Mouse (Mus musculus): Measurements from ENCODE around the gene Dlat. TPM values are rescaled to one million over a fixed set of nuclear protein-coding genes. Genes with fewer than 3 reads are reported as not detected.
"Not testable (repeated sequence)": the region's sequence is repeated elsewhere in the genome, so short reads cannot be mapped to it uniquely, and the experiment has no call there.

Dlat gene
- polyA plus RNA-seq, 1 experiment, result 58.7 TPM

- peak; percentile 61 for DNase-seq (ENCODE audit: low read depth)
Measured at GRCm38 (mm10) chr9:50660431-50660830, 851 bp upstream of the Dlat start.

- DNase-seq (ENCODE audit: low read depth), result no peak
Measured at GRCm38 (mm10) chr9:50658941-50659388, 615 bp downstream of the Dlat start.

GRCm38 (mm10) chr9:50658391-50658790 lies 1.2 kb downstream of the Dlat start:
- DNase-seq (ENCODE audit: low read depth), result no peak

- DNase-seq (ENCODE audit: low read depth), result no peak
Measured at GRCm38 (mm10) chr9:50650503-50650902, 9.1 kb downstream of the Dlat start.

- no peak for DNase-seq (ENCODE audit: low read depth)
Measured at GRCm38 (mm10) chr9:50646826-50647370, 12.7 kb downstream of the Dlat start.

GRCm38 (mm10) chr9:50634270-50634669 lies 25.3 kb downstream of the Dlat start:
- no peak for DNase-seq (ENCODE audit: low read depth)

- no peak for DNase-seq (ENCODE audit: low read depth)
Measured at GRCm38 (mm10) chr9:50633059-50633458, 26.5 kb downstream of the Dlat start.

- no peak for DNase-seq (ENCODE audit: low read depth)
Measured at GRCm38 (mm10) chr9:50632016-50632688, 27.4 kb downstream of the Dlat start.

GRCm38 (mm10) chr9:50630903-50631302 lies 28.7 kb downstream of the Dlat start:
- not testable (repeated sequence) for DNase-seq (ENCODE audit: low read depth)

- DNase-seq (ENCODE audit: low read depth), result no peak
Measured at GRCm38 (mm10) chr9:50617794-50618330, 41.7 kb downstream of the Dlat start.

- DNase-seq (ENCODE audit: low read depth), result peak; percentile 31
Measured at GRCm38 (mm10) chr9:50616766-50617603, 42.6 kb downstream of the Dlat start, which contains the start of the genes Pih1d2 and Nkapd1. Gene Pih1d2, plus strand, starts transcription at chr9:50617321. Gene Nkapd1, minus strand, starts transcription at chr9:50617464.

GRCm38 (mm10) chr9:50616161-50616560 lies 43.4 kb downstream of the Dlat start:
- DNase-seq (ENCODE audit: low read depth), result no peak

- no peak for DNase-seq (ENCODE audit: low read depth)
Measured at GRCm38 (mm10) chr9:50612115-50612514, 47.5 kb downstream of the Dlat start.

- no peak for DNase-seq (ENCODE audit: low read depth)
Measured at GRCm38 (mm10) chr9:50604338-50604737, 55.2 kb downstream of the Dlat start.

GRCm38 (mm10) chr9:50603998-50604324 lies 55.6 kb downstream of the Dlat start:
- no peak for DNase-seq (ENCODE audit: low read depth)

- no peak for DNase-seq (ENCODE audit: low read depth)
Measured at GRCm38 (mm10) chr9:50603189-50603997, 56.2 kb downstream of the Dlat start, which contains the start of the genes Sdhd and Timm8b. Gene Sdhd, minus strand, starts transcription at chr9:50603812. Gene Timm8b, plus strand, starts transcription at chr9:50603910.

GRCm38 (mm10) chr9:50602055-50602845 lies 57.3 kb downstream of the Dlat start:
- DNase-seq (ENCODE audit: low read depth), result no peak

- DNase-seq (ENCODE audit: low read depth), result no peak
Measured at GRCm38 (mm10) chr9:50601536-50601935, 58.0 kb downstream of the Dlat start.

GRCm38 (mm10) chr9:50596973-50597372 lies 62.6 kb downstream of the Dlat start:
- no peak for DNase-seq (ENCODE audit: low read depth)

GRCm38 (mm10) chr9:50594794-50595417 lies 64.7 kb downstream of the Dlat start:
- no peak for DNase-seq (ENCODE audit: low read depth)

All from gonadal fat pad, adult 2 months (tissue).